Mouse (Mus musculus) midbrain, embryonic 10.5 days (tissue): Measurements from ENCODE around the gene Rcor2. TPM values are rescaled to one million over a fixed set of nuclear protein-coding genes. Genes with fewer than 3 reads are reported as not detected.

ENCODE experiments used
- DNase-seq: peaks from one replicate; pipeline ENCODE4 v3.0.0-alpha.2; 2017; ENCODE audit warnings: low spot score
- H3K27ac ChIP-seq: fragments of 300-500 bp; sonication (generic); replicated peaks from 2 replicates; pipeline ENCODE4 v1.5.1; 2016; ENCODE audit warnings: mild to moderate bottlenecking
- H3K27me3 ChIP-seq: fragments of 300-500 bp; sonication (generic); 2 replicates; pipeline ENCODE4 v1.6.1; 2016; ENCODE audit warnings: low read depth, mild to moderate bottlenecking; ENCODE audit not compliant: poor library complexity, severe bottlenecking
- H3K36me3 ChIP-seq: fragments of 300-500 bp; sonication (generic); 2 replicates; pipeline ENCODE4 v1.6.1; 2016; ENCODE audit warnings: mild to moderate bottlenecking, moderate library complexity
- H3K4me1 ChIP-seq: fragments of 300-500 bp; sonication (generic); 2 replicates; pipeline ENCODE4 v1.6.1; 2016
- H3K4me3 ChIP-seq: fragments of 300-500 bp; sonication (generic); 2 replicates; pipeline ENCODE4 v1.5.1; 2016; ENCODE audit warnings: mild to moderate bottlenecking, moderate library complexity
- H3K9me3 ChIP-seq: fragments of 300-500 bp; sonication (generic); replicated peaks from 2 replicates; pipeline ENCODE4 v1.6.1; 2016; ENCODE audit warnings: mild to moderate bottlenecking
- WGBS: fragments of 180-500 bp; shearing (Covaris S2); methylation state at CpG from one replicate; pipeline ENCODE4 v1.1.7; 2016; 5-methylcytosine and 5-hydroxymethylcytosine counted together
- polyA plus RNA-seq: library from polyadenylated mRNA; unstranded; fragments of >200 nt; fragmentation: Nextera tagmentation; extraction: Ambion mirVana; gene quantifications from 2 replicates; pipeline ENCODE4 v1.2.1, GENCODE M21; 2016

Rcor2 gene
- polyA plus RNA-seq, 1 experiment from 2014 or later: 62.2 TPM

- Histone ChIP-seq H3K27me3 (no peaks in the 10 kb centered on the region), H3K4me1 (peaks cover 90% of the 10 kb centered on the region), H3K27ac (peak overlapping the region; percentile 100), H3K4me3 (peak overlapping the region; percentile 98), H3K36me3 (peaks cover 36% of the 10 kb centered on the region), H3K9me3 (no peaks in the 10 kb centered on the region)
- under 1% methylated on average over 84 of the region's 97 CpGs for WGBS
- DNase-seq: peak; percentile 94
Observed at GRCm38 (mm10) chr19:7267781-7268721, 926 bp downstream of the Rcor2 start.

DNA sequence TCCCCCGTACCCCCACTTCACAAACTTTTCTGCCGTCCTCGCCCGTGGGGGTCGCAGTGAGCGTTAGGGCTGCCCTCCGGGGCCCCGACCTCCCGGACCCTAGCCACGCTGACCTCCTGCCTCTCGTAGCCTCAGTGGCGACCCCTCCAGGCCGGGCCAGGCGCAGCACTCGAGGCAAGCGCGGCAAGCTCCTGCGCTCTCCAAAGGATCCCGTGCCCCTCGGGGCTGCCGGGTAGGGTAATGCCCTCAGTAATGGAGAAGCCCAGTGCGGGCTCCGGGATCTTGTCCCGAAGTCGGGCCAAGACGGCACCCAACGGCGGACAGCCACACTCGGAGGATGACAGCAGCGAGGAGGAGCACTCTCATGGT lies 1.6 kb downstream of the Rcor2 start:
- no peaks in the 10 kb centered on the region for H3K27me3 ChIP-seq
- H3K36me3 ChIP-seq: peaks cover 42% of the 10 kb centered on the region
- no peaks in the 10 kb centered on the region for H3K9me3 ChIP-seq
- DNase-seq: peak; percentile 91
- H3K4me3 ChIP-seq: peak overlapping the region; percentile 98
- 0% methylated on average over 30 of the region's 30 CpGs for WGBS
- peaks cover 86% of the 10 kb centered on the region for H3K4me1 ChIP-seq
- H3K27ac ChIP-seq: peak overlapping the region; percentile 100

GRCm38 (mm10) chr19:7269290-7270044 lies 2.3 kb downstream of the Rcor2 start:
- WGBS: 12% methylated on average over 11 of the region's 11 CpGs
- Histone ChIP-seq H3K27ac (peak overlapping the region; percentile 100), H3K4me3 (peak overlapping the region; percentile 98), H3K4me1 (peaks cover 84% of the 10 kb centered on the region), H3K9me3 (no peaks in the 10 kb centered on the region), H3K27me3 (no peaks in the 10 kb centered on the region), H3K36me3 (peaks cover 50% of the 10 kb centered on the region)
- no peak for DNase-seq

- Histone ChIP-seq H3K36me3 (peaks cover 90% of the 10 kb centered on the region), H3K27ac (no peak overlapping the region), H3K4me3 (no peak overlapping the region), H3K4me1 (peaks cover 82% of the 10 kb centered on the region), H3K9me3 (no peaks in the 10 kb centered on the region), H3K27me3 (no peaks in the 10 kb centered on the region)
- WGBS: 90% methylated on average over 4 of the region's 4 CpGs
- DNase-seq: no peak
Observed at GRCm38 (mm10) chr19:7273486-7273885, 6.4 kb downstream of the Rcor2 start.

DNA sequence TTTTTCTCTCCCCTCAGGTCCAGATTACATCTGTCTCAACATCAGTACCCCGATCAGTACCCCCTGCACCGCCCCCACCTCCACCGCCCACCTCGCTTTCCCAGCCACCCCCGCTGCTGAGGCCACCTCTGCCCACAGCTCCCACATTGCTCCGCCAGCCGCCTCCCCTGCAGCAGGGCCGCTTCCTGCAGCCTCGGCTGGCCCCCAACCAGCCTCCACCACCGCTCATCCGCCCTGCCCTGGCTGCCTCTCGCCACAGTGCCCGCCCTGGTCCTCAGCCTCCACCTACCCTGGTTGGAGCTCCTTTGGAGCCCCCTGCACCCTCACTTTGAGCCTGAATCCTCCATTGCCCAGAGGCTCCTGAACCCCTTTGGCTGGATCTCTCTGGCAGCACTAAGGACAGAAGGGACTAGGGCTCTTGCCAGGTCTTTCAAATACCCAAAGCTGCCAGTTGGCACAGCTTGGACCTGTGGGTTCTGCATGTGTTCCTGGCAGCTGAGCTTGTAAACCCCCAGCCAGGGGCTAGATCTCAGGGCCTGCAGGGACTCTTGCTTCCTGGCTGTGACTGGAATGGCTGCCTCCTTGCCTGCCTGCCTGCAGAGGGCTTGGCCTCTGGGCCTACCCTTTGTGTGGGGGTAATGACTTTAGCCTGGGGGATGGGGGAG lies 7.3 kb downstream of the Rcor2 start:
- Histone ChIP-seq H3K27me3 (no peaks in the 10 kb centered on the region), H3K27ac (peak overlapping the region; percentile 19), H3K36me3 (peaks cover 100% of the 10 kb centered on the region), H3K4me1 (peaks cover 82% of the 10 kb centered on the region), H3K4me3 (0 out of 2 replicates have a peak overlapping the region, but pooled peaks have one; percentile 1), H3K9me3 (no peaks in the 10 kb centered on the region)
- no peak for DNase-seq
- 91% methylated on average over 13 of the region's 13 CpGs for WGBS

DNA sequence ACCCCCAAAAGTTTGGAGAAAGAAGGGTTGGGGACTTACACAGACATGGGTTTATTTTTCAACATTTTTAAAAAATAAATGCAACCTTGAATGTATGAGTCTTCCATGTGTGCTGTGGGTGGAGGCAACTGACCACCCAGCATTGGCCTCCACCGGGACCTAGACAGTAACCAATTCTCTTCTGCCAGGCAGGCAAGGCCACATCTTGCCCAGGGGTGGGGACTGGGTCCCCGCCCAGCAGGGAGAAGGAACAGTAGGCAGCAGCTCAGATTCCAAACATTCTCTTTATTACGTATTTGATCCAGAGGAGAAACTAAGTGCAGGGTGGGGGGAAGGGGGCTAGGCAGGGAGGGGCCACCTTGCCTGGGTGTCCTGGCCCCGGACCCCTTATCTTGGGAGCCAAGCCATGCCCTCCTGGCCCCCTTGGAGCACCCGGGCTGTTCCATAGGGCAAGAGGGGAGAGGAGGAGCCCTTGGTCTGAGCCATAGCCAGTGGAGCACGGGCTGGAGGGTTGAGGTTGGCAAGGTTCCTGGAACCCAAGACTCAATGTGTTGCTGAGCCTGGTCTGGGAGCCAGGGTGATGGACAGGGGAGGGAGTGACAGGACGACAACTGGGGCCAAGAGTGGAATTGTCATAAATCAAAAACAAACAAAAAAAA lies 8.1 kb downstream of the Rcor2 start:
- H3K36me3 ChIP-seq: peaks cover 98% of the 10 kb centered on the region
- no peaks in the 10 kb centered on the region for H3K9me3 ChIP-seq
- H3K27ac ChIP-seq: peak overlapping the region; percentile 19; the same call in 1 of the 2 replicates
- no peak for DNase-seq
- H3K27me3 ChIP-seq: no peaks in the 10 kb centered on the region
- H3K4me3 ChIP-seq: no peak overlapping the region
- 64% methylated on average over 7 of the region's 7 CpGs for WGBS
- H3K4me1 ChIP-seq: peaks cover 74% of the 10 kb centered on the region

DNA sequence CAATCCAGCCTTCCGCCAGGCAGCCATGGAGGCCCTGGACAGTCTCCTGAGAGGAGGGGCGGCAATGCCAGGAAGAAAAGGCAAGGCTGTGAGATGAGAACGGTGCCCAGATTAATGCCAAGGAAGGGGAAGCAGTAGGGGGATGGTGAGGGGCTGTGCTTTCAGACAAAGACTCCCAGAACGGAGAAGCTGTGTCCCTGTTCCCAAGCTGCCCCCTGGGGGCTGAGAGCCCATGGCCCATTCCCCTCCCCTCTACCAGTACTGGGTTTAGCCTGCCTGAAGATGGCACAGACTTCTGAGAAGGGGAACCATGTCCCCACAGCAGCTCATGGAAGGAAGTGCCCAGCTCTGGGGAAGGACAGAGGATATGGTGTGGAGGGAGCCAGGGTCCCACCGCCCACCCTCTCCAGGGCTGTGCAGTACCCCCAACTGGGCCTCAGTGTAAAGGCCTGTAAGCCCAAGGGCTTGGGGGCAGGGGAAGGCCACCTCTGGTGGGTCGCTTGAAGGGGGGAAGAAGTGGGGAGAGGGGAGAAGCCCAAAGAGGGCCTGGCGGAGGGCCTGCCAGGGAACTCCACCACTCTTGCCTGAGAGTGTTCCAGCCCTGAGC lies 9.0 kb downstream of the Rcor2 start:
- H3K27ac ChIP-seq: peak overlapping the region; percentile 77
- peaks cover 65% of the 10 kb centered on the region for H3K4me1 ChIP-seq
- no peaks in the 10 kb centered on the region for H3K9me3 ChIP-seq
- peak overlapping the region; percentile 26 for H3K4me3 ChIP-seq
- peaks cover 98% of the 10 kb centered on the region for H3K36me3 ChIP-seq
- 36% methylated on average over 7 of the region's 7 CpGs for WGBS
- no peak for DNase-seq
- no peaks in the 10 kb centered on the region for H3K27me3 ChIP-seq

DNA sequence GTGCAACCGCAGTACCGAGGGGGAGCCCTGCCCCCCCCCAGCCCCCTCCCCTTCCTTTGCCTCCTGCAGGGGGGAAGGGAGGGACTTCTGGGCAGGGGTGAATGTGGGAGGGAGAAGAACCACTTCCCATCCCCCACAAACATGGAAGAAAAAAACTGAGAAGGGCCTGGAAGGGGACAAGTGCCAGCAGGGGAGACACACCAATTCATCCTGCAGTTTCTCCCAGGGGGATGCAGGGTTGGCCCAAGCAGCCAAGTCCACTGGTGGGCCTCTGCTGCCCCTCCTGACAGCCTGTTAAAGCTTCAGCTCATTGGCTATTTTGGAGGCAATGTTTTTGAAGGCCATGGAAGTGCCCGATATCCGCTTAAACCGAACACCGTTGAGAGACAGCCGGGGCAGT lies 9.7 kb downstream of the Rcor2 start:
- no peak for DNase-seq
- Histone ChIP-seq H3K27ac (peak overlapping the region; percentile 77; the same call in 1 of the 2 replicates), H3K9me3 (no peaks in the 10 kb centered on the region), H3K36me3 (peaks cover 98% of the 10 kb centered on the region), H3K4me3 (0 out of 2 replicates have a peak overlapping the region, but pooled peaks have one; percentile 12), H3K27me3 (no peaks in the 10 kb centered on the region), H3K4me1 (peaks cover 59% of the 10 kb centered on the region)
- 74% methylated on average over 7 of the region's 7 CpGs for WGBS

DNA sequence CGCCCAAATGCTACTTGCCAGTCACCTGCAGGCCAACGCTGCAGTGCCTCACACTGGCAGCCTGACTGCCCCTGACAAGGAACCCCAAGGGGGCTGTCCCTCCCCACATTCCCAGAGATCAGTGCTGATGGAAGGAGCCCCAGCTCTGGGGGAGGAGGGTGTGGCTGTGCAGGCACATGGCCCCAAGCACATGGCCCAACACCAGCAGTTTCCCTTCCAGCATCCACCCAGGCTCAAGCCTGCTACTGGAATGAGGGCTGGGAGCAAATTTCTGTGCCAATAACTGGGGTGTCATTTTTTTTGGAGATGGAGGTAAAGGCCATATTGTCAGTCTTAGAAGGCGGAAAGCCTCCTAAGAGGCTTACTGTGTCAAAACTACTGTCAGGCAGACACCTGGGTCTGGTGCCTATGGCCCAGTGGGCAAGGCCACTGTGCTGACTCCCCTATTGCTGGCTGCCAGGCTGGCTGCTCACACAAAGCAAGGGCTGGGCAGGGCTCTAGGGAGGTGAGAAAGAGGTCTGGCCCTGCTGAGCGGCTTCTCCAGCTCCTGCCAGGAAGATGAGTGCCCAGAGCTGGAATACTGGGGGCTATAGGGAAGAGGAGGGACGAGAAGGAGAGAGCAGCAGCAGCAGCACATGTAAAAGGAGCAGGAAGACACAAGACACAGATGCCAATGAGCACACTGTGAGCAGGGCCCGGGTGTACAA lies 11.2 kb downstream of the Rcor2 start:
- DNase-seq: no peak
- Histone ChIP-seq H3K27ac (peak overlapping the region; percentile 46), H3K36me3 (peaks cover 98% of the 10 kb centered on the region), H3K27me3 (no peaks in the 10 kb centered on the region), H3K4me1 (peaks cover 46% of the 10 kb centered on the region), H3K4me3 (no peak overlapping the region), H3K9me3 (no peaks in the 10 kb centered on the region)
- WGBS: 90% methylated on average over 6 of the region's 6 CpGs

DNA sequence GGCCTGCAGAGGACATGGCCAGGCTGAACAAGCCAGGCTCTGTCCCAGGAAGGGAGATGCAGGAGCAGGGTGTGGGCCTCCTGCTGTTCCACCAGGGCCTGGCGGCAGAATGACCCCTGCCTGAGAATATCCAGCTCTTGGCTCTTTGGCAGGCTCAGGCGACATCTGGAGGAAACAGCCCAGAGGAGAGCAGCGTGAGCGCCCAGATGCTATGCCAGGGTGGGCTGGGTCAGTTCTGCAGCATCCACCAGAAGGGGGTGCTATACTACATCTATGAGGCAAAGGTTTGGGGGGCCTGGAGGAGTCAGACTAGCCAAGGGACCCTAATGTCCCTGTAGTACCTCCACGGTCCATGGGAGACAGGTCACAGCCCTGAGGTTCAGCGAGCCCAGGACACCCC lies 12.0 kb downstream of the Rcor2 start:
- Histone ChIP-seq H3K36me3 (peaks cover 98% of the 10 kb centered on the region), H3K27me3 (no peaks in the 10 kb centered on the region), H3K9me3 (no peaks in the 10 kb centered on the region), H3K27ac (peak overlapping the region; percentile 46; the same call in 1 of the 2 replicates), H3K4me1 (peaks cover 44% of the 10 kb centered on the region), H3K4me3 (0 out of 2 replicates have a peak overlapping the region, but pooled peaks have one; percentile 5)
- WGBS: 39% methylated on average over 6 of the region's 6 CpGs
- peak; percentile 61 for DNase-seq

GRCm38 (mm10) chr19:7280557-7281330 lies 13.6 kb downstream of the Rcor2 start:
- DNase-seq: no peak
- Histone ChIP-seq H3K27ac (no peak overlapping the region), H3K4me1 (peaks cover 28% of the 10 kb centered on the region), H3K9me3 (no peaks in the 10 kb centered on the region), H3K36me3 (peaks cover 97% of the 10 kb centered on the region), H3K27me3 (no peaks in the 10 kb centered on the region), H3K4me3 (no peak overlapping the region)
- 93% methylated on average over 18 of the region's 18 CpGs for WGBS
